23 mouse cellular contexts compared by ENCODE assay signal in genomic region chr5:22014459-22014858, GRCm38 (mm10).
DNase-seq lines count a peak whose midpoint lies in the region; ATAC-seq and TF ChIP-seq lines count a peak whose summit lies in the region.
"Had no signal": no experiment of that assay in that cellular context is flagged by ENCODE, and none has a peak within 500 bp of the region (broad histone marks: within the 10 kb centered on the region; RNA-seq: fewer than 3 reads in every experiment).

No protein-coding gene starts in this region.

- no peaks in the 10 kb centered on the region for H3K4me1 ChIP-seq in heart, embryonic 10.5 days
- no peaks in the 10 kb centered on the region for H3K4me1 ChIP-seq in midbrain, postnatal 0 days (ENCODE audit: insufficient read depth, low read length)
- H3K4me1 ChIP-seq in midbrain, embryonic 14.5 days (ENCODE audit: control insufficient read depth, insufficient read depth, low read length), result no peaks in the 10 kb centered on the region
- no peaks in the 10 kb centered on the region; the same call in 1 of the 2 replicates for H3K4me1 ChIP-seq in neural tube, embryonic 14.5 days (ENCODE audit: control insufficient read depth, insufficient read depth, low read length)
- H3K4me1 ChIP-seq: embryonic facial prominence, embryonic 12.5 days; embryonic facial prominence, embryonic 15.5 days had no signal

- DNase-seq in heart, adult 11 months, result peak; percentile 27
- DNase-seq in heart, embryonic 10.5 days (ENCODE audit: low spot score), result no peak
- peak; percentile 5 for DNase-seq in midbrain, postnatal 0 days (ENCODE audit: low spot score)
- no peak for DNase-seq in midbrain, embryonic 14.5 days
- peak; percentile 47 for DNase-seq in brain, embryonic 14.5 days (ENCODE audit: low read depth)
- DNase-seq: adrenal gland, postnatal 10 days; adrenal gland, postnatal 36 days; cerebellum, adult 11 months; cerebellum, adult 2 months; cerebellum, adult 9-11 months; cerebellum, postnatal 25 days; gastrocnemius, postnatal 25 days; heart, adult 2 months had no signal

- H3K27me3 ChIP-seq in heart, embryonic 10.5 days (ENCODE audit: insufficient read depth, poor library complexity, severe bottlenecking), result no peaks in the 10 kb centered on the region
- H3K27me3 ChIP-seq in midbrain, postnatal 0 days (ENCODE audit: insufficient read depth, low read length), result no peaks in the 10 kb centered on the region
- no peaks in the 10 kb centered on the region for H3K27me3 ChIP-seq in midbrain, embryonic 14.5 days (ENCODE audit: control insufficient read depth, insufficient read depth, low read length)
- no peaks in the 10 kb centered on the region for H3K27me3 ChIP-seq in neural tube, embryonic 14.5 days (ENCODE audit: control insufficient read depth, insufficient read depth, low read length)
- H3K27me3 ChIP-seq: embryonic facial prominence, embryonic 12.5 days; embryonic facial prominence, embryonic 15.5 days; hindbrain, embryonic 13.5 days had no signal

- H3K4me3 ChIP-seq in heart, embryonic 10.5 days, result no peak overlapping the region
- no peak overlapping the region for H3K4me3 ChIP-seq in midbrain, postnatal 0 days (ENCODE audit: low read depth, low read length)
- no peak overlapping the region for H3K4me3 ChIP-seq in midbrain, embryonic 14.5 days (replicated peaks; ENCODE audit: low read depth, low read length)
- no peak overlapping the region for H3K4me3 ChIP-seq in neural tube, embryonic 14.5 days (ENCODE audit: low read depth, low read length)
- H3K4me3 ChIP-seq: embryonic facial prominence, embryonic 12.5 days; embryonic facial prominence, embryonic 15.5 days; heart, adult 2 months; hindbrain, embryonic 13.5 days had no signal

- H3K9me3 ChIP-seq in heart, embryonic 10.5 days, result no peaks in the 10 kb centered on the region
- H3K9me3 ChIP-seq in midbrain, postnatal 0 days (ENCODE audit: low read length), result no peaks in the 10 kb centered on the region
- no peaks in the 10 kb centered on the region for H3K9me3 ChIP-seq in midbrain, embryonic 14.5 days (ENCODE audit: control insufficient read depth, low read length)
- H3K9me3 ChIP-seq in neural tube, embryonic 14.5 days (ENCODE audit: control insufficient read depth, low read length), result no peaks in the 10 kb centered on the region
- H3K9me3 ChIP-seq: embryonic facial prominence, embryonic 12.5 days; embryonic facial prominence, embryonic 15.5 days; hindbrain, embryonic 13.5 days had no signal

- ATAC-seq in midbrain, postnatal 0 days (ENCODE audit: low FRiP score), result no peak
- ATAC-seq in midbrain, embryonic 14.5 days (ENCODE audit: low FRiP score, low TSS enrichment), result no peak
- ATAC-seq in neural tube, embryonic 14.5 days (ENCODE audit: low read depth), result peak; percentile 83
- ATAC-seq: activated CD4-positive, CD25-positive, alpha-beta regulatory T cell, adult 4 months; CD4-positive, CD25-positive, alpha-beta regulatory T cell, adult 4 months; hindbrain, postnatal 0 days; inflammation-experienced regulatory T-cells, adult 6 months; intestine, embryonic 16.5 days had no signal

- TF ChIP-seq CTCF in midbrain, postnatal 0 days (IDR thresholded peaks at IDR 0.05), result no peak
- TF ChIP-seq CTCF in brain, embryonic 14.5 days (IDR thresholded peaks at IDR 0.05; ENCODE audit: borderline replicate concordance, extremely low read depth, insufficient read depth, insufficient read length), result no peak

- no peaks in the 10 kb centered on the region for H3K36me3 ChIP-seq in heart, embryonic 10.5 days
- H3K36me3 ChIP-seq in midbrain, postnatal 0 days (ENCODE audit: insufficient read depth, low read length), result no peaks in the 10 kb centered on the region
- no peaks in the 10 kb centered on the region for H3K36me3 ChIP-seq in midbrain, embryonic 14.5 days (ENCODE audit: control insufficient read depth, insufficient read depth, low read length)
- no peaks in the 10 kb centered on the region for H3K36me3 ChIP-seq in neural tube, embryonic 14.5 days (ENCODE audit: control insufficient read depth, insufficient read depth, low read length)
- H3K36me3 ChIP-seq: embryonic facial prominence, embryonic 12.5 days; embryonic facial prominence, embryonic 15.5 days; hindbrain, embryonic 13.5 days had no signal

- H3K9ac ChIP-seq in midbrain, postnatal 0 days (replicated peaks; ENCODE audit: low read length, poor library complexity, severe bottlenecking), result no peak overlapping the region
- H3K9ac ChIP-seq in midbrain, embryonic 14.5 days (replicated peaks; ENCODE audit: low read length), result no peak overlapping the region
- no peak overlapping the region for H3K9ac ChIP-seq in neural tube, embryonic 14.5 days (replicated peaks; ENCODE audit: low read depth, low read length)
- H3K9ac ChIP-seq: embryonic facial prominence, embryonic 12.5 days; embryonic facial prominence, embryonic 15.5 days; hindbrain, embryonic 13.5 days had no signal

- no peak overlapping the region for H3K27ac ChIP-seq in heart, embryonic 10.5 days
- H3K27ac ChIP-seq in midbrain, postnatal 0 days (ENCODE audit: low read depth, low read length), result no peak overlapping the region
- no peak overlapping the region for H3K27ac ChIP-seq in midbrain, embryonic 14.5 days (replicated peaks; ENCODE audit: low read depth, low read length)
- H3K27ac ChIP-seq in neural tube, embryonic 14.5 days (ENCODE audit: low read depth, low read length), result no peak overlapping the region
- H3K27ac ChIP-seq: embryonic facial prominence, embryonic 12.5 days; embryonic facial prominence, embryonic 15.5 days; heart, adult 2 months; hindbrain, embryonic 13.5 days; hindbrain, postnatal 0 days had no signal

- no peak overlapping the region for H3K4me2 ChIP-seq in midbrain, postnatal 0 days (ENCODE audit: low read depth, low read length, poor library complexity, severe bottlenecking)
- no peak overlapping the region for H3K4me2 ChIP-seq in midbrain, embryonic 14.5 days (ENCODE audit: low read length)
- H3K4me2 ChIP-seq in neural tube, embryonic 14.5 days (ENCODE audit: low read depth, low read length), result no peak overlapping the region
- H3K4me2 ChIP-seq: embryonic facial prominence, embryonic 12.5 days; embryonic facial prominence, embryonic 15.5 days; heart, embryonic 11.5 days; hindbrain, embryonic 13.5 days had no signal

- TF ChIP-seq POLR2A in brain, embryonic 14.5 days (IDR thresholded peaks at IDR 0.05; ENCODE audit: borderline replicate concordance, extremely low read depth, insufficient read depth, insufficient read length, poor library complexity, severe bottlenecking), result no peak

- 91% methylated on average over 3 of the region's 3 CpGs for WGBS in heart, embryonic 10.5 days
- WGBS in midbrain, postnatal 0 days, result 79% methylated on average over 3 of the region's 3 CpGs
- 86% methylated on average over 3 of the region's 3 CpGs for WGBS in midbrain, embryonic 14.5 days
- WGBS in neural tube, embryonic 14.5 days, result 40% methylated on average over 3 of the region's 3 CpGs

Comparison
In these comparisons a context has a peak if more than half of its experiments do, and no peak if none do; other contexts are left out.
1. DNase-seq: peak in heart, adult 11 months (single experiment), midbrain, postnatal 0 days (single experiment) and brain, embryonic 14.5 days (single experiment); none in heart, embryonic 10.5 days (single experiment) and midbrain, embryonic 14.5 days (single experiment).